Mouse (Mus musculus) megakaryocyte-erythroid progenitor cell, adult 5-6 weeks (primary cell): ENCODE results near the gene Gm6034. TPM values are rescaled to one million over a fixed set of nuclear protein-coding genes. Genes with fewer than 3 reads are reported as not detected.
"Not testable (repeated sequence)": the region's sequence is repeated elsewhere in the genome, so short reads cannot be mapped to it uniquely, and the experiment has no call there.

ENCODE experiments used
- ATAC-seq: replicated peaks from 2 replicates; pipeline ENCODE4 v1.8.0; 2016; ENCODE audit warnings: mild to moderate bottlenecking, inconsistent platforms; ENCODE audit not compliant: severe bottlenecking, poor library complexity, low FRiP score, low TSS enrichment
- total RNA-seq, 2 experiments: library from RNA; stranded (forward) in 1 of 2; stranded (reverse) in 1 of 2; fragments of 200-1000, 215-1000 nt in 1 of 2; fragments of >200 nt in 1 of 2; fragmentation: Nextera tagmentation in 1 of 2; gene quantifications; 2 replicates each; pipeline ENCODE4 v1.2.3; 2014 to 2017

Gm6034 gene
- total RNA-seq, 2 experiments from 2014 or later, result 0.52 TPM; not detected in 1

GRCm38 (mm10) chr17:36057927-36058326 is 15.2 kb downstream of the Gm6034 start:
- not testable (repeated sequence) for ATAC-seq

- ATAC-seq, result not testable (repeated sequence)
Measured at GRCm38 (mm10) chr17:36058362-36058761, 15.6 kb downstream of the Gm6034 start, which contains the start of gene Gm11127. Gm11127 (minus strand) TSS chr17:36058371.

GRCm38 (mm10) chr17:36060829-36061228 is 18.1 kb downstream of the Gm6034 start:
- ATAC-seq, result peak; percentile 66

- ATAC-seq, result not testable (repeated sequence)
Measured at GRCm38 (mm10) chr17:36081901-36082300, 39.1 kb downstream of the Gm6034 start.

- ATAC-seq, result not testable (repeated sequence)
Measured at GRCm38 (mm10) chr17:36082519-36083232, 39.9 kb downstream of the Gm6034 start.

GRCm38 (mm10) chr17:36083266-36083869 is 40.6 kb downstream of the Gm6034 start:
- 0 out of 2 replicates have a peak, but pooled peaks have one; percentile 37 for ATAC-seq

- 0 out of 2 replicates have a peak, but pooled peaks have one; percentile 49 for ATAC-seq
Measured at GRCm38 (mm10) chr17:36083870-36084451, 41.2 kb downstream of the Gm6034 start.

- ATAC-seq, result not testable (repeated sequence)
Measured at GRCm38 (mm10) chr17:36085976-36086375, 43.2 kb downstream of the Gm6034 start.

- ATAC-seq, result not testable (repeated sequence)
Measured at GRCm38 (mm10) chr17:36091933-36092332, 49.2 kb downstream of the Gm6034 start.

- ATAC-seq, result not testable (repeated sequence)
Measured at GRCm38 (mm10) chr17:36092520-36092919, 49.8 kb downstream of the Gm6034 start.

GRCm38 (mm10) chr17:36093936-36094335 is 51.2 kb downstream of the Gm6034 start:
- ATAC-seq, result no peak

GRCm38 (mm10) chr17:36099603-36100002 is 56.8 kb downstream of the Gm6034 start:
- not testable (repeated sequence) for ATAC-seq

GRCm38 (mm10) chr17:36102091-36102490 is 59.3 kb downstream of the Gm6034 start:
- not testable (repeated sequence) for ATAC-seq

Other genes starting within 250 kb of the Gm6034 start
- 9.4 and 18.1 TPM in 2 replicates for gene Ier3, start 221.3 kb upstream of the Gm6034 start, total RNA-seq (2014; fragmentation: Nextera tagmentation)
- gene Ier3, start 221.3 kb upstream of the Gm6034 start, total RNA-seq (2017), result 16.1 and 18.2 TPM in 2 replicates
- gene Flot1, start 219.7 kb upstream of the Gm6034 start, total RNA-seq (2014; fragmentation: Nextera tagmentation), result 68.3 and 99.7 TPM in 2 replicates
- gene Flot1, start 219.7 kb upstream of the Gm6034 start, total RNA-seq (2017), result 73.0 and 82.4 TPM in 2 replicates
- gene Tubb5, start 204.7 kb upstream of the Gm6034 start, total RNA-seq (2014; fragmentation: Nextera tagmentation), result 823 and 947 TPM in 2 replicates
- 678 and 844 TPM in 2 replicates for gene Tubb5, start 204.7 kb upstream of the Gm6034 start, total RNA-seq (2017)
- gene Mdc1, start 201.4 kb upstream of the Gm6034 start, total RNA-seq (2014; fragmentation: Nextera tagmentation), result 71.8 and 74.8 TPM in 2 replicates
- 18.4 and 19.8 TPM in 2 replicates for gene Mdc1, start 201.4 kb upstream of the Gm6034 start, total RNA-seq (2017)
- gene Nrm, start 181.6 kb upstream of the Gm6034 start, total RNA-seq (2014; fragmentation: Nextera tagmentation), result 27.0 and 32.4 TPM in 2 replicates
- gene Nrm, start 181.6 kb upstream of the Gm6034 start, total RNA-seq (2017), result 15.0 and 26.4 TPM in 2 replicates
- 11.9 and 13.3 TPM in 2 replicates for gene Ppp1r18, start 177.4 kb upstream of the Gm6034 start, total RNA-seq (2014; fragmentation: Nextera tagmentation)
- 1.0 and 2.3 TPM in 2 replicates for gene Ppp1r18, start 177.4 kb upstream of the Gm6034 start, total RNA-seq (2017)
- gene Dhx16, start 163.1 kb upstream of the Gm6034 start, total RNA-seq (2014; fragmentation: Nextera tagmentation), result 132 and 133 TPM in 2 replicates
- gene Dhx16, start 163.1 kb upstream of the Gm6034 start, total RNA-seq (2017), result 51.3 and 68.8 TPM in 2 replicates
- gene 2310061I04Rik, start 145.5 kb upstream of the Gm6034 start, total RNA-seq (2014; fragmentation: Nextera tagmentation), result 107 and 160 TPM in 2 replicates
- gene 2310061I04Rik, start 145.5 kb upstream of the Gm6034 start, total RNA-seq (2017), result 8.1 and 10.9 TPM in 2 replicates
- 23.1 and 31.9 TPM in 2 replicates for gene Atat1, start 132.9 kb upstream of the Gm6034 start, total RNA-seq (2014; fragmentation: Nextera tagmentation)
- gene Atat1, start 132.9 kb upstream of the Gm6034 start, total RNA-seq (2017), result 3.0 and 4.3 TPM in 2 replicates
- gene Mrps18b, start 126.6 kb upstream of the Gm6034 start, total RNA-seq (2014; fragmentation: Nextera tagmentation), result 140 and 175 TPM in 2 replicates
- gene Mrps18b, start 126.6 kb upstream of the Gm6034 start, total RNA-seq (2017), result 72.7 and 92.6 TPM in 2 replicates
- 80.8 and 95.1 TPM in 2 replicates for gene Ppp1r10, start 126.5 kb upstream of the Gm6034 start, total RNA-seq (2014; fragmentation: Nextera tagmentation)
- 86.4 and 103 TPM in 2 replicates for gene Ppp1r10, start 126.5 kb upstream of the Gm6034 start, total RNA-seq (2017)
- 132 and 157 TPM in 2 replicates for gene Abcf1, start 73.2 kb upstream of the Gm6034 start, total RNA-seq (2014; fragmentation: Nextera tagmentation)
- gene Abcf1, start 73.2 kb upstream of the Gm6034 start, total RNA-seq (2017), result 398 and 560 TPM in 2 replicates
- gene Gnl1, start 63.1 kb upstream of the Gm6034 start, total RNA-seq (2014; fragmentation: Nextera tagmentation), result 27.1 and 28.2 TPM in 2 replicates
- 13.8 and 16.3 TPM in 2 replicates for gene Gnl1, start 63.1 kb upstream of the Gm6034 start, total RNA-seq (2017)
- 41.0 and 48.3 TPM in 2 replicates for gene Prr3, start 62.7 kb upstream of the Gm6034 start, total RNA-seq (2014; fragmentation: Nextera tagmentation)
- gene Prr3, start 62.7 kb upstream of the Gm6034 start, total RNA-seq (2017), result 20.5 and 31.3 TPM in 2 replicates
- gene H2-T24, start 22.4 kb upstream of the Gm6034 start, total RNA-seq (2014; fragmentation: Nextera tagmentation), result 6.8 and 10.1 TPM in 2 replicates
- gene H2-T24, start 22.4 kb upstream of the Gm6034 start, total RNA-seq (2017), result 25.5 and 35.1 TPM in 2 replicates
- gene H2-T23, start 10.1 kb upstream of the Gm6034 start, total RNA-seq (2014; fragmentation: Nextera tagmentation), result 55.6 and 98.1 TPM in 2 replicates
- 84.5 and 111 TPM in 2 replicates for gene H2-T23, start 10.1 kb upstream of the Gm6034 start, total RNA-seq (2017)
- 17.1 and 25.6 TPM in 2 replicates for gene H2-T22, start 214 bp upstream of the Gm6034 start, total RNA-seq (2014; fragmentation: Nextera tagmentation)
- 30.1 and 31.5 TPM in 2 replicates for gene H2-T22, start 214 bp upstream of the Gm6034 start, total RNA-seq (2017)
- gene Gm11127, start 15.4 kb downstream of the Gm6034 start, total RNA-seq (2014; fragmentation: Nextera tagmentation), result not detected in 2 replicates
- not detected in 2 replicates for gene Gm11127, start 15.4 kb downstream of the Gm6034 start, total RNA-seq (2017)
- gene Gm19684, start 78.7 kb downstream of the Gm6034 start, total RNA-seq (2014; fragmentation: Nextera tagmentation), result 0.22 and 1.5 TPM in 2 replicates
- gene Gm19684, start 78.7 kb downstream of the Gm6034 start, total RNA-seq (2017), result 0.38 TPM in 1 of 2 replicates, not detected in the other
- not detected in 2 replicates for gene Gm7030, start 86.5 kb downstream of the Gm6034 start, total RNA-seq (2014; fragmentation: Nextera tagmentation)
- not detected in 2 replicates for gene Gm7030, start 86.5 kb downstream of the Gm6034 start, total RNA-seq (2017)
- gene Gm8909, start 125.6 kb downstream of the Gm6034 start, total RNA-seq (2014; fragmentation: Nextera tagmentation), result not detected in 2 replicates
- gene Gm8909, start 125.6 kb downstream of the Gm6034 start, total RNA-seq (2017), result not detected in 2 replicates
- not detected in 2 replicates for gene H2-T3, start 147.3 kb downstream of the Gm6034 start, total RNA-seq (2014; fragmentation: Nextera tagmentation)
- not detected in 2 replicates for gene H2-T3, start 147.3 kb downstream of the Gm6034 start, total RNA-seq (2017)
- 66.7 and 120 TPM in 2 replicates for gene Rpp21, start 215.1 kb downstream of the Gm6034 start, total RNA-seq (2014; fragmentation: Nextera tagmentation)
- 56.9 and 68.9 TPM in 2 replicates for gene Rpp21, start 215.1 kb downstream of the Gm6034 start, total RNA-seq (2017)
- gene Trim39, start 229.3 kb downstream of the Gm6034 start, total RNA-seq (2014; fragmentation: Nextera tagmentation), result 21.0 and 29.7 TPM in 2 replicates
- 19.2 and 23.2 TPM in 2 replicates for gene Trim39, start 229.3 kb downstream of the Gm6034 start, total RNA-seq (2017)
- gene H2-M10.2, start 243.5 kb downstream of the Gm6034 start, total RNA-seq (2014; fragmentation: Nextera tagmentation), result not detected in 2 replicates
- gene H2-M10.2, start 243.5 kb downstream of the Gm6034 start, total RNA-seq (2017), result not detected in 2 replicates